Mouse (Mus musculus): ENCODE results near the gene Cyp2c70.
"Not testable (repeated sequence)": the region's sequence is repeated elsewhere in the genome, so short reads cannot be mapped to it uniquely, and the experiment has no call there.

Gene Cyp2c70

GRCm38 (mm10) chr19:40187160-40187559, at the start of gene Cyp2c70:
TSS of gene Cyp2c70 (minus strand) at chr19:40187333.
- DNase-seq: no peak

GRCm38 (mm10) chr19:40232560-40232959, 45.4 kb upstream of the Cyp2c70 start:
- DNase-seq: no peak

- DNase-seq: no peak
Measured at GRCm38 (mm10) chr19:40231825-40232541, 44.9 kb upstream of the Cyp2c70 start.

- no peak for DNase-seq
Measured at GRCm38 (mm10) chr19:40231074-40231738, 44.1 kb upstream of the Cyp2c70 start.

- DNase-seq: no peak
Measured at GRCm38 (mm10) chr19:40226516-40227151, 39.5 kb upstream of the Cyp2c70 start.

- no peak for DNase-seq
Measured at GRCm38 (mm10) chr19:40225761-40226110, 38.6 kb upstream of the Cyp2c70 start.

- DNase-seq: peak; percentile 81
Measured at GRCm38 (mm10) chr19:40225102-40225760, 38.1 kb upstream of the Cyp2c70 start.

GRCm38 (mm10) chr19:40222307-40222706, 35.2 kb upstream of the Cyp2c70 start:
- DNase-seq: not testable (repeated sequence)

- DNase-seq: no peak
Measured at GRCm38 (mm10) chr19:40220878-40221277, 33.7 kb upstream of the Cyp2c70 start.

GRCm38 (mm10) chr19:40202947-40203346, 15.8 kb upstream of the Cyp2c70 start:
- not testable (repeated sequence) for DNase-seq

GRCm38 (mm10) chr19:40190596-40190995, 3.5 kb upstream of the Cyp2c70 start:
- DNase-seq: no peak

GRCm38 (mm10) chr19:40183600-40183999, 3.5 kb downstream of the Cyp2c70 start:
- no peak for DNase-seq

- no peak for DNase-seq
Measured at GRCm38 (mm10) chr19:40178311-40178710, 8.8 kb downstream of the Cyp2c70 start.

- DNase-seq: not testable (repeated sequence)
Measured at GRCm38 (mm10) chr19:40168391-40168790, 18.7 kb downstream of the Cyp2c70 start.

- not testable (repeated sequence) for DNase-seq
Measured at GRCm38 (mm10) chr19:40126996-40127395, 60.1 kb downstream of the Cyp2c70 start.

- not testable (repeated sequence) for DNase-seq
Measured at GRCm38 (mm10) chr19:40125165-40125564, 62.0 kb downstream of the Cyp2c70 start.

- not testable (repeated sequence) for DNase-seq
Measured at GRCm38 (mm10) chr19:40119624-40120023, 67.5 kb downstream of the Cyp2c70 start.
